ENCODE assay signal across 10 mouse cellular contexts in the genomic region with DNA sequence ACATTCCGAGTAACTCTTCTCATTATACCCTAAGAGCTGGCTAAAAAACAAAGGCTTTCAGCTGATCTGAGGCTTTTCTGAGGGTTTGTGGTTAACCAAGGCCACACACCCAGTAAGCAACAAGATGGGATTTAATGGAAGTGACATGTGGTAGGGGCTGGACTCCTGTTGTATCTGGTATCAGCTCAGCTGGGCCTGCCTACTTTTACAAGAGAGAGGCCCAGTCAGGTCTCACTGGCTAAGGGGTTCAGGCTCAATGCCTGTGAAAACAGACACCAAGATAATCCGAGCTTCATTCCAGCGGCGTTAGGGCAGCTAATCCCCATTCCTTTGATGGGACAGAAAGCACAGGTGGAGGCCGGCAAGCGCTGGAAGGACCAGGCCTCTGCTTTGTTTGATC.
DNase-seq lines count a peak whose midpoint lies in the region; ATAC-seq lines count a peak whose summit lies in the region.
"Had no signal": no experiment of that assay in that cellular context is flagged by ENCODE, and none has a peak within 500 bp of the region (broad histone marks: within the 10 kb centered on the region; RNA-seq: fewer than 3 reads in every experiment).

No protein-coding gene starts in this region.

- H3K27ac ChIP-seq in limb, embryonic 11.5 days (replicated peaks; ENCODE audit: low read depth, low read length) = no peak overlapping the region
- H3K27ac ChIP-seq: hindbrain, embryonic 10.5 days had no signal

- no peaks in the 10 kb centered on the region for H3K36me3 ChIP-seq in limb, embryonic 11.5 days (ENCODE audit: control insufficient read depth, insufficient read depth, low read length)
- H3K36me3 ChIP-seq: hindbrain, embryonic 10.5 days had no signal

- DNase-seq in gastrocnemius, postnatal 25 days = peak; percentile 13
- DNase-seq in gastrocnemius, adult 8-10 months (ENCODE audit: low spot score in 2 of 2) = no peak
- peak; percentile 30 for DNase-seq in ovary, adult 18-20 months (ENCODE audit: low spot score)
- no peak for DNase-seq in ovary, postnatal 36 days (ENCODE audit: low spot score)
- DNase-seq in limb, embryonic 11.5 days (ENCODE audit: low spot score) = peak; percentile 47
- peak; percentile 30 for DNase-seq in yolk sac, embryonic 10.5 days (ENCODE audit: low spot score)
- DNase-seq in lung, postnatal 10 days = no peak
- no peak for DNase-seq in urinary bladder, adult 2 months (ENCODE audit: low spot score)

- no peak overlapping the region for H3K9ac ChIP-seq in limb, embryonic 11.5 days (ENCODE audit: low read length)

- 0 out of 2 replicates have a peak, but pooled peaks cover 2% of the 10 kb centered on the region for H3K4me1 ChIP-seq in limb, embryonic 11.5 days (ENCODE audit: control insufficient read depth, insufficient read depth, low read length)

- 23% methylated on average over 6 of the region's 6 CpGs for WGBS in limb, embryonic 11.5 days

- no peaks in the 10 kb centered on the region; the same call in 1 of the 2 replicates for H3K9me3 ChIP-seq in limb, embryonic 11.5 days (ENCODE audit: control insufficient read depth, low read length)
- H3K9me3 ChIP-seq: hindbrain, embryonic 10.5 days had no signal

- H3K4me3 ChIP-seq in limb, embryonic 11.5 days (ENCODE audit: low read depth, low read length) = no peak overlapping the region
- H3K4me3 ChIP-seq: hindbrain, embryonic 10.5 days had no signal

- no peak for ATAC-seq in limb, embryonic 11.5 days (ENCODE audit: insufficient number of reproducible peaks, low FRiP score, low TSS enrichment, low read depth)
- ATAC-seq: midbrain, embryonic 16.5 days had no signal

- H3K4me2 ChIP-seq in limb, embryonic 11.5 days (ENCODE audit: low read depth, severe bottlenecking) = no peak overlapping the region

- no peaks in the 10 kb centered on the region for H3K27me3 ChIP-seq in limb, embryonic 11.5 days (ENCODE audit: control insufficient read depth, insufficient read depth, low read length)

Comparison
In these comparisons a context has a peak if more than half of its experiments do, and no peak if none do; other contexts are left out.
1. DNase-seq: peak in gastrocnemius, postnatal 25 days (single experiment), ovary, adult 18-20 months (single experiment), limb, embryonic 11.5 days (single experiment) and yolk sac, embryonic 10.5 days (single experiment); none in gastrocnemius, adult 8-10 months (0 of 2), ovary, postnatal 36 days (single experiment), lung, postnatal 10 days (single experiment) and urinary bladder, adult 2 months (single experiment).